In genomic region chr3:111338247-111338646, GRCm38 (mm10) we compare ENCODE assay signal across 20 mouse cellular contexts.
DNase-seq lines count a peak whose midpoint lies in the region; ATAC-seq and TF ChIP-seq lines count a peak whose summit lies in the region.
"Had no signal": no experiment of that assay in that cellular context is flagged by ENCODE, and none has a peak within 500 bp of the region (broad histone marks: within the 10 kb centered on the region; RNA-seq: fewer than 3 reads in every experiment).

No protein-coding gene starts in this region.

- H3K4me3 ChIP-seq in embryonic facial prominence, embryonic 11.5 days (ENCODE audit: low read depth, low read length), result no peak overlapping the region
- H3K4me3 ChIP-seq in embryonic facial prominence, embryonic 10.5 days, result no peak overlapping the region
- no peak overlapping the region for H3K4me3 ChIP-seq in kidney, postnatal 0 days (replicated peaks; ENCODE audit: low read depth, low read length)
- H3K4me3 ChIP-seq: embryonic facial prominence, embryonic 15.5 days; heart, embryonic 15.5 days; limb, embryonic 13.5 days; liver, embryonic 15.5 days; neural tube, embryonic 13.5 days had no signal

- no peaks in the 10 kb centered on the region for H3K36me3 ChIP-seq in embryonic facial prominence, embryonic 11.5 days (replicated peaks; ENCODE audit: control insufficient read depth, insufficient read depth, low read depth, low read length)
- H3K36me3 ChIP-seq in embryonic facial prominence, embryonic 10.5 days (replicated peaks), result no peaks in the 10 kb centered on the region
- H3K36me3 ChIP-seq in kidney, postnatal 0 days (ENCODE audit: insufficient read depth, low read length), result no peaks in the 10 kb centered on the region
- H3K36me3 ChIP-seq: embryonic facial prominence, embryonic 15.5 days; heart, embryonic 15.5 days; limb, embryonic 13.5 days; liver, embryonic 15.5 days; neural tube, embryonic 13.5 days had no signal

- H3K27me3 ChIP-seq in embryonic facial prominence, embryonic 11.5 days (ENCODE audit: control insufficient read depth, insufficient read depth, low read length), result no peaks in the 10 kb centered on the region
- no peaks in the 10 kb centered on the region for H3K27me3 ChIP-seq in embryonic facial prominence, embryonic 10.5 days (replicated peaks; ENCODE audit: low read depth, poor library complexity, severe bottlenecking)
- H3K27me3 ChIP-seq in kidney, postnatal 0 days (ENCODE audit: insufficient read depth, low read length), result no peaks in the 10 kb centered on the region
- H3K27me3 ChIP-seq: embryonic facial prominence, embryonic 15.5 days; heart, embryonic 15.5 days; limb, embryonic 13.5 days; liver, embryonic 15.5 days; neural tube, embryonic 13.5 days had no signal

- no peaks in the 10 kb centered on the region for H3K4me1 ChIP-seq in embryonic facial prominence, embryonic 11.5 days (ENCODE audit: control insufficient read depth, insufficient read depth, low read length)
- H3K4me1 ChIP-seq in embryonic facial prominence, embryonic 10.5 days, result no peaks in the 10 kb centered on the region
- no peaks in the 10 kb centered on the region for H3K4me1 ChIP-seq in kidney, postnatal 0 days (replicated peaks; ENCODE audit: insufficient read depth, low read length)
- H3K4me1 ChIP-seq: embryonic facial prominence, embryonic 15.5 days; heart, embryonic 15.5 days; limb, embryonic 13.5 days; liver, embryonic 15.5 days; neural tube, embryonic 13.5 days had no signal

- peak; percentile 30; the same call in 1 of the 2 replicates for TF ChIP-seq CTCF in kidney, postnatal 0 days (IDR thresholded peaks at IDR 0.05; ENCODE audit: low read depth)

- no peak for ATAC-seq in embryonic facial prominence, embryonic 11.5 days (replicated peaks; ENCODE audit: insufficient number of reproducible peaks, low FRiP score, low TSS enrichment, low read depth)
- no peak for ATAC-seq in kidney, postnatal 0 days (replicated peaks; ENCODE audit: low FRiP score, low read depth)
- no peak for ATAC-seq in megakaryocyte progenitor cell, adult 5-6 weeks (replicated peaks; ENCODE audit: poor library complexity)
- ATAC-seq in frontal cortex, adult (ENCODE audit: low TSS enrichment), result no peak
- ATAC-seq: intestine, postnatal 0 days had no signal

- peak; percentile 8 for DNase-seq in embryonic facial prominence, embryonic 11.5 days (ENCODE audit: low spot score)
- no peak for DNase-seq in embryonic facial prominence, embryonic 10.5 days (ENCODE audit: low spot score)
- DNase-seq in kidney, postnatal 0 days (ENCODE audit: low spot score), result peak; percentile 8
- no peak for DNase-seq in kidney, adult 18-20 months
- DNase-seq in 416B (ENCODE audit: low read depth) (peak; percentile 5), adipocyte (ENCODE audit: low spot score) (peak; percentile 9)
- DNase-seq: adrenal gland, adult 2 months; cerebellum, postnatal 14 days; heart, adult 11 months; kidney, postnatal 10 days; lung, postnatal 10 days; thymus, adult 2 months had no signal

- no peak overlapping the region for H3K9ac ChIP-seq in embryonic facial prominence, embryonic 11.5 days (replicated peaks; ENCODE audit: low read length)
- no peak overlapping the region for H3K9ac ChIP-seq in kidney, postnatal 0 days (ENCODE audit: low read depth, low read length)
- H3K9ac ChIP-seq: embryonic facial prominence, embryonic 15.5 days; heart, embryonic 15.5 days; limb, embryonic 13.5 days; liver, embryonic 15.5 days; neural tube, embryonic 13.5 days had no signal

- WGBS in embryonic facial prominence, embryonic 11.5 days, result 46% methylated on average over 2 of the region's 2 CpGs
- 55% methylated on average over 2 of the region's 2 CpGs for WGBS in embryonic facial prominence, embryonic 10.5 days
- 41% methylated on average over 2 of the region's 2 CpGs for WGBS in kidney, postnatal 0 days

- no peak overlapping the region for H3K27ac ChIP-seq in embryonic facial prominence, embryonic 11.5 days (replicated peaks; ENCODE audit: low read depth, low read length)
- no peak overlapping the region for H3K27ac ChIP-seq in embryonic facial prominence, embryonic 10.5 days (replicated peaks)
- H3K27ac ChIP-seq in kidney, postnatal 0 days, result no peak overlapping the region
- H3K27ac ChIP-seq: embryonic facial prominence, embryonic 15.5 days; heart, embryonic 15.5 days; limb, embryonic 13.5 days; liver, embryonic 15.5 days; neural tube, embryonic 13.5 days had no signal

- no peaks in the 10 kb centered on the region for H3K9me3 ChIP-seq in embryonic facial prominence, embryonic 11.5 days (replicated peaks; ENCODE audit: control insufficient read depth, low read length)
- H3K9me3 ChIP-seq in embryonic facial prominence, embryonic 10.5 days, result no peaks in the 10 kb centered on the region
- H3K9me3 ChIP-seq in kidney, postnatal 0 days (replicated peaks; ENCODE audit: low read length), result no peaks in the 10 kb centered on the region
- H3K9me3 ChIP-seq: embryonic facial prominence, embryonic 15.5 days; heart, embryonic 15.5 days; limb, embryonic 13.5 days; liver, embryonic 15.5 days; neural tube, embryonic 13.5 days had no signal

- no peak overlapping the region for H3K4me2 ChIP-seq in embryonic facial prominence, embryonic 11.5 days (ENCODE audit: low read depth, low read length)
- no peak overlapping the region for H3K4me2 ChIP-seq in kidney, postnatal 0 days (ENCODE audit: low read length)
- H3K4me2 ChIP-seq: embryonic facial prominence, embryonic 15.5 days; heart, embryonic 15.5 days; limb, embryonic 13.5 days; liver, embryonic 15.5 days; neural tube, embryonic 13.5 days had no signal

Comparison
In these comparisons a context has a peak if more than half of its experiments do, and no peak if none do; other contexts are left out.
1. DNase-seq: peak in embryonic facial prominence, embryonic 11.5 days (single experiment), kidney, postnatal 0 days (single experiment), 416B (single experiment) and adipocyte (single experiment); none in embryonic facial prominence, embryonic 10.5 days (single experiment) and kidney, adult 18-20 months (single experiment).